Mouse (Mus musculus) small intestine, adult 2 months (tissue): ENCODE measurements around the gene Tead1.

Experiments used
- CTCF ChIP-seq: fragments of 200-500 bp; IDR thresholded peaks from 2 replicates; pipeline ENCODE4 v1.5.1; 2012; ENCODE audit warnings: low read depth, mild to moderate bottlenecking, control low read depth, inconsistent platforms, low read length, moderate library complexity, mixed read lengths; ENCODE audit not compliant: insufficient replicate concordance, insufficient read length; ENCODE audit errors: extremely low read depth
- POLR2A ChIP-seq: fragments of 200-500 bp; IDR thresholded peaks from 2 replicates; pipeline ENCODE4 v1.6.1; 2012; ENCODE audit warnings: low read depth, mild to moderate bottlenecking, control low read depth, inconsistent platforms, low read length, moderate library complexity

DNA sequence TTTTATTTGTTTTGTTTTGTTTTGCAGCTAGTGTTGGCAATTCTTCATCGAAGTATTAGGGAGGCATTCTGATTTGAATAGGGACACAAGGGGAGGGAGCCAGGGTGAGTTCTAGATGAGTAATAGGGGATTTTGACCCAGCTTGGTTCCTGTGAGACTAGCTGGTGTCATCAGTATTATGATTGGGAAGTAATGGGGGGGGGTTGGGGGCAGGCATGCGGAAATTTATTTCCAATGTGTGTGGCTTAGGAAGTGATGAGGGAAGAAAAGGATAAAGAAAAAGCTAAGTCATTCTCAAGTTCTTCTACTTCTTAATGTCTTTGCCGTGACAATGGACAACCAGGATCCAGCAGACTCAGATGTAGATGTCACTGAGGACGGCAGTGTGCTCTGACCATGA, 85.8 kb downstream of the Tead1 start:
- TF ChIP-seq POLR2A (no peak), CTCF (no peak)
